Mouse (Mus musculus) small intestine, adult 2 months (tissue): ENCODE data around the gene Rbfox1.

ENCODE experiments used
- CTCF ChIP-seq: fragments of 200-500 bp; IDR thresholded peaks from 2 replicates; pipeline ENCODE4 v1.5.1; 2012; ENCODE audit warnings: low read depth, mild to moderate bottlenecking, control low read depth, inconsistent platforms, low read length, moderate library complexity, mixed read lengths; ENCODE audit not compliant: insufficient replicate concordance, insufficient read length; ENCODE audit errors: extremely low read depth
- POLR2A ChIP-seq: fragments of 200-500 bp; IDR thresholded peaks from 2 replicates; pipeline ENCODE4 v1.6.1; 2012; ENCODE audit warnings: low read depth, mild to moderate bottlenecking, control low read depth, inconsistent platforms, low read length, moderate library complexity

DNA sequence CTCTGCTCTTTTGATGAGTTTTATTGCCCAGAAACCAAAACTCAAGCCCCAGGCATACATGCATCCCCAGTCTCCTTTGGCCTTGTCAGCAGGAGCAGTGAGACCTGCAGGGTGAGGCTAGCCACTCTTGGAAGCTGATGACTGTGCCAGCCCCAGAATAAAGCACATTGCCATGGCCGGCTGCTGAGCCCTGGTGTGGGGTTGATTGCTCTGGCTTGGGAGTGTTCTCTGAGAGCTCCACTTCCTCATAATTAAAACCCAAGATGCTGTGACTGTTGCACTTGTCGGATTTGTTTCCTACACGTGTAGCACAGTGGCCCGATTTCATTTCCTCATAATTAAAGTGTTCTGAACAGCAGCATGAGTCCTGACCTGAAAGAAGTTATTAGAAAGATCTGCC is 72.3 kb downstream of the Rbfox1 start:
- TF ChIP-seq CTCF (no peak), POLR2A (no peak)
